Mouse (Mus musculus) layer of hippocampus, postnatal 36 days (tissue): ENCODE data around the gene Ikzf1. TPM values are rescaled to one million over a fixed set of nuclear protein-coding genes. Genes with fewer than 3 reads are reported as not detected.

ENCODE experiments used
- DNase-seq, 2 experiments: peaks; one replicate each; pipeline ENCODE4 v3.0.0; 2022
- total RNA-seq, 2 experiments: library from RNA; stranded (reverse); gene quantifications; 2 replicates each; pipeline ENCODE4 v1.2.3; 2021

Ikzf1 gene
- total RNA-seq, 2 experiments from 2014 or later: 2.7 to 3.0 TPM

GRCm38 (mm10) chr11:11690059-11690844, 5.4 kb downstream of the Ikzf1 start:
- DNase-seq: no peak

GRCm38 (mm10) chr11:11690845-11691196, 6.0 kb downstream of the Ikzf1 start:
- no peak for DNase-seq

- no peak for DNase-seq
Measured at GRCm38 (mm10) chr11:11691324-11692058, 6.7 kb downstream of the Ikzf1 start.

- no peak for DNase-seq
Measured at GRCm38 (mm10) chr11:11692558-11693166, 7.9 kb downstream of the Ikzf1 start.

GRCm38 (mm10) chr11:11693446-11693845, 8.6 kb downstream of the Ikzf1 start:
- DNase-seq: no peak

- DNase-seq: no peak
Measured at GRCm38 (mm10) chr11:11694072-11694471, 9.3 kb downstream of the Ikzf1 start.

GRCm38 (mm10) chr11:11694472-11695177, 9.8 kb downstream of the Ikzf1 start:
- DNase-seq: no peak

- no peak for DNase-seq
Measured at GRCm38 (mm10) chr11:11695211-11695887, 10.5 kb downstream of the Ikzf1 start.

- no peak for DNase-seq
Measured at GRCm38 (mm10) chr11:11695907-11696306, 11.1 kb downstream of the Ikzf1 start.

- DNase-seq: no peak
Measured at GRCm38 (mm10) chr11:11696814-11697213, 12.0 kb downstream of the Ikzf1 start.

GRCm38 (mm10) chr11:11701378-11701777, 16.6 kb downstream of the Ikzf1 start:
- no peak for DNase-seq

- no peak for DNase-seq
Measured at GRCm38 (mm10) chr11:11703776-11704175, 19.0 kb downstream of the Ikzf1 start.

GRCm38 (mm10) chr11:11708154-11708719, 23.4 kb downstream of the Ikzf1 start:
- no peak for DNase-seq

GRCm38 (mm10) chr11:11709311-11709710, 24.5 kb downstream of the Ikzf1 start:
- DNase-seq: no peak

GRCm38 (mm10) chr11:11710718-11711117, 25.9 kb downstream of the Ikzf1 start:
- no peak for DNase-seq

- DNase-seq: no peak
Measured at GRCm38 (mm10) chr11:11711748-11712147, 26.9 kb downstream of the Ikzf1 start.

GRCm38 (mm10) chr11:11714676-11715075, 29.9 kb downstream of the Ikzf1 start:
- DNase-seq: no peak

GRCm38 (mm10) chr11:11715963-11716691, 31.3 kb downstream of the Ikzf1 start:
- DNase-seq: no peak

GRCm38 (mm10) chr11:11716692-11717037, 31.9 kb downstream of the Ikzf1 start:
- DNase-seq: no peak

- DNase-seq: no peak
Measured at GRCm38 (mm10) chr11:11717606-11718167, 32.9 kb downstream of the Ikzf1 start.

- DNase-seq: no peak
Measured at GRCm38 (mm10) chr11:11719748-11720147, 34.9 kb downstream of the Ikzf1 start.
